28 mouse cellular contexts compared by ENCODE assay signal in the genomic region with DNA sequence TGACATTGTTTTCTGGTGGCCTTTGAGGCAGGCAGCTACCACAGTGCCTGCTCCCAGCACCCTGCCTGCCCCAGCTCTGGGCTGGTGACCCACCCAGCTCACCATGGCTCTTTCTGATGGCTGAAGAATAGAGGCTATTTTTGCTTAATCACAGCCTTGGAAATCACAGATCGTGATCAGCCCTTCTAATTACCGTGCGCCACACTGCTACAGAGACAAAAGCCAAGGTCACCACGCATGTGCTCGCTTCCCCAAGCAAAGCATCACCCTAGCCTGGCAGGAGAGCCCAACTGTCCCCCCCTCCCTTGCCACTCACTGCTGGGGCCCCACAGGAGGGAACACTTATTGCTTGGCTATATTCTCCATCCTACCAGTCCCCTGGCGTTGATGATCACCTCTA. TPM values are rescaled to one million over a fixed set of nuclear protein-coding genes. Genes with fewer than 3 reads are reported as not detected.
"Had no signal": no experiment of that assay in that cellular context is flagged by ENCODE, and none has a peak within 500 bp of the region (broad histone marks: within the 10 kb centered on the region; RNA-seq: fewer than 3 reads in every experiment).

No protein-coding gene starts in this region.

- H3K9me3 ChIP-seq: kidney, embryonic 15.5 days; limb, embryonic 13.5 days; liver, embryonic 12.5 days; liver, embryonic 15.5 days; lung, embryonic 15.5 days; megakaryocyte, embryonic 14.5 days; midbrain, embryonic 10.5 days; midbrain, embryonic 13.5 days had no signal

- H3K9ac ChIP-seq: kidney, embryonic 15.5 days; limb, embryonic 13.5 days; liver, embryonic 12.5 days; liver, embryonic 15.5 days; lung, embryonic 15.5 days; midbrain, embryonic 13.5 days had no signal

- H3K27me3 ChIP-seq: limb, embryonic 13.5 days; liver, embryonic 15.5 days; lung, embryonic 15.5 days; midbrain, embryonic 13.5 days had no signal

- H3K4me2 ChIP-seq: kidney, embryonic 15.5 days; limb, embryonic 13.5 days; liver, embryonic 12.5 days; liver, embryonic 15.5 days; lung, embryonic 15.5 days; midbrain, embryonic 13.5 days had no signal

- H3K27ac ChIP-seq: kidney, embryonic 15.5 days; limb, embryonic 13.5 days; liver, embryonic 12.5 days; liver, embryonic 15.5 days; lung, embryonic 15.5 days; midbrain, embryonic 10.5 days; midbrain, embryonic 13.5 days; stomach, postnatal 0 days had no signal

- H3K4me3 ChIP-seq: kidney, embryonic 15.5 days; limb, embryonic 13.5 days; liver, embryonic 12.5 days; liver, embryonic 15.5 days; lung, embryonic 15.5 days; megakaryocyte, embryonic 14.5 days; midbrain, embryonic 10.5 days; midbrain, embryonic 13.5 days had no signal

- DNase-seq: kidney, adult 8-10 months; kidney, postnatal 10 days; kidney, postnatal 4 days; left cerebral cortex, postnatal 4 days; liver; lung, adult 18-20 months; lung, postnatal 10 days; lung, postnatal 36 days; right cerebral cortex, adult 18-20 months; right cerebral cortex, postnatal 14 days; right cerebral cortex, postnatal 4 days; thymus, adult 2 months; thymus, postnatal 14 days; thymus, postnatal 4 days had no signal

- ATAC-seq: liver, embryonic 12.5 days; midbrain, embryonic 13.5 days; midbrain, embryonic 16.5 days had no signal

- H3K36me3 ChIP-seq: kidney, embryonic 15.5 days; limb, embryonic 13.5 days; liver, embryonic 12.5 days; liver, embryonic 15.5 days; lung, embryonic 15.5 days; midbrain, embryonic 10.5 days; midbrain, embryonic 13.5 days had no signal

- H3K4me1 ChIP-seq: kidney, embryonic 15.5 days; limb, embryonic 13.5 days; liver, embryonic 12.5 days; liver, embryonic 15.5 days; lung, embryonic 15.5 days; megakaryocyte, embryonic 14.5 days had no signal

RNA-seq across cellular contexts. Expression of a gene that starts 38.6 kb away (rescaled TPM):
- total RNA-seq: layer of hippocampus, adult 18-20 months; left cerebral cortex, adult 18-20 months had no signal

RNA-seq across cellular contexts. Expression of a gene that starts 43.2 kb away (rescaled TPM):
- total RNA-seq: layer of hippocampus, adult 18-20 months; left cerebral cortex, adult 18-20 months; left cerebral cortex, postnatal 14 days had no signal
- polyA plus RNA-seq: stomach, embryonic 14.5 days had no signal

RNA-seq across cellular contexts. Expression of a gene that starts 55.1 kb away (rescaled TPM):
- polyA plus RNA-seq: liver, embryonic 15.5 days had no signal
